Mouse (Mus musculus): ENCODE measurements around the gene Syde2. TPM values are rescaled to one million over a fixed set of nuclear protein-coding genes. Genes with fewer than 3 reads are reported as not detected.

The Syde2 gene
- polyA plus RNA-seq, 1 experiment: 6.1 TPM

GRCm38 (mm10) chr3:146028406-146028805 is 40.7 kb downstream of the Syde2 start:
- H3K36me3 ChIP-seq (ENCODE audit: control insufficient read depth, insufficient read depth, low read length): no peaks in the 10 kb centered on the region
- no peak for TF ChIP-seq POLR2A (IDR thresholded peaks at IDR 0.05; ENCODE audit: low read depth, low read length)
- TF ChIP-seq CTCF (conservative IDR thresholded peaks at IDR 0.05; ENCODE audit: insufficient read depth, insufficient read length, low read depth, low read length): no peak
- no peak overlapping the region for H3K27ac ChIP-seq (ENCODE audit: insufficient read depth, low read depth, low read length)
- H3K27me3 ChIP-seq (replicated peaks; ENCODE audit: control insufficient read depth, insufficient read depth, low read length): no peaks in the 10 kb centered on the region
- H3K4me3 ChIP-seq (ENCODE audit: insufficient read depth, low read depth, low read length): no peak overlapping the region
- WGBS: 93% methylated on average over 2 of the region's 2 CpGs
- H3K4me1 ChIP-seq (ENCODE audit: control insufficient read depth, insufficient read depth, low read length): no peaks in the 10 kb centered on the region
- no peak for DNase-seq

- DNase-seq: peak; percentile 25
- Histone ChIP-seq H3K36me3 (ENCODE audit: control insufficient read depth, insufficient read depth, low read length) (no peaks in the 10 kb centered on the region), H3K4me1 (ENCODE audit: control insufficient read depth, insufficient read depth, low read length) (no peaks in the 10 kb centered on the region), H3K27ac (ENCODE audit: insufficient read depth, low read depth, low read length) (no peak overlapping the region), H3K4me3 (ENCODE audit: insufficient read depth, low read depth, low read length) (no peak overlapping the region), H3K27me3 (replicated peaks; ENCODE audit: control insufficient read depth, insufficient read depth, low read length) (no peaks in the 10 kb centered on the region)
- 46% methylated on average over 3 of the region's 3 CpGs for WGBS
- TF ChIP-seq CTCF (conservative IDR thresholded peaks at IDR 0.05; ENCODE audit: insufficient read depth, insufficient read length, low read depth, low read length) (no peak), POLR2A (IDR thresholded peaks at IDR 0.05; ENCODE audit: low read depth, low read length) (no peak)
Observed at GRCm38 (mm10) chr3:146029234-146029633, 41.6 kb downstream of the Syde2 start.

- H3K4me1 ChIP-seq (ENCODE audit: control insufficient read depth, insufficient read depth, low read length): no peaks in the 10 kb centered on the region
- H3K4me3 ChIP-seq (ENCODE audit: insufficient read depth, low read depth, low read length): no peak overlapping the region
- WGBS: 40% methylated on average over 5 of the region's 5 CpGs
- H3K36me3 ChIP-seq (ENCODE audit: control insufficient read depth, insufficient read depth, low read length): no peaks in the 10 kb centered on the region
- no peak for TF ChIP-seq CTCF (conservative IDR thresholded peaks at IDR 0.05; ENCODE audit: insufficient read depth, insufficient read length, low read depth, low read length)
- TF ChIP-seq POLR2A (IDR thresholded peaks at IDR 0.05; ENCODE audit: low read depth, low read length): no peak
- H3K27ac ChIP-seq (ENCODE audit: insufficient read depth, low read depth, low read length): no peak overlapping the region
- DNase-seq: no peak
- H3K27me3 ChIP-seq (replicated peaks; ENCODE audit: control insufficient read depth, insufficient read depth, low read length): no peaks in the 10 kb centered on the region
Observed at GRCm38 (mm10) chr3:146030255-146030836, 42.7 kb downstream of the Syde2 start.

GRCm38 (mm10) chr3:146032976-146033375 is 45.3 kb downstream of the Syde2 start:
- Histone ChIP-seq H3K4me1 (ENCODE audit: control insufficient read depth, insufficient read depth, low read length) (peaks cover 3% of the 10 kb centered on the region; the same call in 1 of the 2 replicates), H3K27ac (ENCODE audit: insufficient read depth, low read depth, low read length) (no peak overlapping the region), H3K36me3 (ENCODE audit: control insufficient read depth, insufficient read depth, low read length) (no peaks in the 10 kb centered on the region), H3K4me3 (ENCODE audit: insufficient read depth, low read depth, low read length) (no peak overlapping the region), H3K27me3 (replicated peaks; ENCODE audit: control insufficient read depth, insufficient read depth, low read length) (no peaks in the 10 kb centered on the region)
- TF ChIP-seq CTCF (conservative IDR thresholded peaks at IDR 0.05; ENCODE audit: insufficient read depth, insufficient read length, low read depth, low read length) (no peak), POLR2A (IDR thresholded peaks at IDR 0.05; ENCODE audit: low read depth, low read length) (no peak)
- WGBS: 88% methylated on average over 5 of the region's 5 CpGs
- DNase-seq: no peak

GRCm38 (mm10) chr3:146037906-146038305 is 50.2 kb downstream of the Syde2 start:
- H3K27ac ChIP-seq (ENCODE audit: insufficient read depth, low read depth, low read length): no peak overlapping the region
- H3K4me1 ChIP-seq (ENCODE audit: control insufficient read depth, insufficient read depth, low read length): peaks cover 5% of the 10 kb centered on the region; the same call in 1 of the 2 replicates
- no peaks in the 10 kb centered on the region for H3K27me3 ChIP-seq (replicated peaks; ENCODE audit: control insufficient read depth, insufficient read depth, low read length)
- whole genome bisulfite sequencing: 31% methylated on average over 15 of the region's 15 CpGs
- TF ChIP-seq POLR2A (IDR thresholded peaks at IDR 0.05; ENCODE audit: low read depth, low read length) (no peak), CTCF (conservative IDR thresholded peaks at IDR 0.05; ENCODE audit: insufficient read depth, insufficient read length, low read depth, low read length) (no peak)
- peak; percentile 63 for DNase-seq
- no peaks in the 10 kb centered on the region for H3K36me3 ChIP-seq (ENCODE audit: control insufficient read depth, insufficient read depth, low read length)
- no peak overlapping the region for H3K4me3 ChIP-seq (ENCODE audit: insufficient read depth, low read depth, low read length)

GRCm38 (mm10) chr3:146039132-146039903 is 51.6 kb downstream of the Syde2 start:
- no peak overlapping the region for H3K4me3 ChIP-seq (ENCODE audit: insufficient read depth, low read depth, low read length)
- H3K36me3 ChIP-seq (ENCODE audit: control insufficient read depth, insufficient read depth, low read length): no peaks in the 10 kb centered on the region
- H3K27me3 ChIP-seq (replicated peaks; ENCODE audit: control insufficient read depth, insufficient read depth, low read length): no peaks in the 10 kb centered on the region
- peaks cover 5% of the 10 kb centered on the region; the same call in 1 of the 2 replicates for H3K4me1 ChIP-seq (ENCODE audit: control insufficient read depth, insufficient read depth, low read length)
- WGBS: 58% methylated on average over 12 of the region's 12 CpGs
- H3K27ac ChIP-seq (ENCODE audit: insufficient read depth, low read depth, low read length): no peak overlapping the region
- TF ChIP-seq CTCF (conservative IDR thresholded peaks at IDR 0.05; ENCODE audit: insufficient read depth, insufficient read length, low read depth, low read length): no peak
- TF ChIP-seq POLR2A (IDR thresholded peaks at IDR 0.05; ENCODE audit: low read depth, low read length): no peak
- no peak for DNase-seq

- Histone ChIP-seq H3K27me3 (replicated peaks; ENCODE audit: control insufficient read depth, insufficient read depth, low read length) (no peaks in the 10 kb centered on the region), H3K27ac (ENCODE audit: insufficient read depth, low read depth, low read length) (no peak overlapping the region), H3K36me3 (ENCODE audit: control insufficient read depth, insufficient read depth, low read length) (no peaks in the 10 kb centered on the region), H3K4me1 (ENCODE audit: control insufficient read depth, insufficient read depth, low read length) (peaks cover 5% of the 10 kb centered on the region; the same call in 1 of the 2 replicates), H3K4me3 (ENCODE audit: insufficient read depth, low read depth, low read length) (no peak overlapping the region)
- TF ChIP-seq POLR2A (IDR thresholded peaks at IDR 0.05; ENCODE audit: low read depth, low read length) (no peak), CTCF (conservative IDR thresholded peaks at IDR 0.05; ENCODE audit: insufficient read depth, insufficient read length, low read depth, low read length) (no peak)
- WGBS: 94% methylated on average over 11 of the region's 11 CpGs
- no peak for DNase-seq
Observed at GRCm38 (mm10) chr3:146041382-146041781, 53.7 kb downstream of the Syde2 start.

Data from kidney, adult 2 months (tissue).